10 mouse cellular contexts compared by ENCODE assay signal in the genomic region with DNA sequence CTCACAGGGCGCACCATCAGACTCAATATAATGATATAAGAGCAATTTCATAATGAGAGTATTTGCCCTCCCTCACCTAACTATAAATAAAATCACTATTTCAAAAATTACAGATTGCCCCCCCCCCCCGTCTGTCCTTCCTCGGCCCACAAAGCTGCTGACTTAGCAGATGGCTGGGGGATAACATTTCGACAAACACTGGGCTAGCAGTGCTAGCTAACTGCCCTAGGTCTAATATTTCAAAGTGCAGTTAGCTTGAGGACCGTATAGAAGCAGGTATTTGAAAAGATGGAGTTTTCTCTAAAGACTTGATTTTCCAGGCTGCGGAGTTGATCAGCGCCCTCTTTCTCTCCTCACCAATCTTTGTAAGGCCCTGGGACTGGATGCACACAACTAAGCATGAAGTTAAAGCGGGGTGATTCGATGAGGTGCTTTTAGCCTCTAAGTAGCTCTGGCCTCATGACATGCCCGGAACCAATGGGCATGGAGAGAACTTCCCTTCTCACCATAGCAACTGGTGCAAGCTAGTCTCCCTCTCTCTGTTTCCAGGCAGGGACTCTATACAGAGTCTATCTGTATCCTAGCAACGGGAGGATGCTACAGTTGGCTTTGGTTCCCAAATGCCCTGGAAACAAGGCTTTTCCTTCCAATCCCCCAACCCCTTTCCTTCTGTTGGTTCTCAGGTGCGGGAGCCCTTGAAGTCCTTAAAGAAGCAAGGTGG.
DNase-seq lines count a peak whose midpoint lies in the region; ATAC-seq lines count a peak whose summit lies in the region.
"Had no signal": no experiment of that assay in that cellular context is flagged by ENCODE, and none has a peak within 500 bp of the region (broad histone marks: within the 10 kb centered on the region; RNA-seq: fewer than 3 reads in every experiment).

No protein-coding gene starts in this region.

- H3K4me3 ChIP-seq in forebrain, embryonic 13.5 days: no peak overlapping the region
- H3K4me3 ChIP-seq in midbrain, embryonic 16.5 days (ENCODE audit: low read depth, low read length): no peak overlapping the region
- H3K4me3 ChIP-seq: embryonic facial prominence, embryonic 12.5 days; limb, embryonic 15.5 days had no signal

- no peak overlapping the region for H3K27ac ChIP-seq in forebrain, embryonic 13.5 days
- H3K27ac ChIP-seq in midbrain, embryonic 16.5 days (ENCODE audit: low read length): peak overlapping the region; percentile 38
- H3K27ac ChIP-seq: embryonic facial prominence, embryonic 12.5 days; limb, embryonic 15.5 days had no signal

- peaks cover 33% of the 10 kb centered on the region for H3K4me1 ChIP-seq in forebrain, embryonic 13.5 days
- H3K4me1 ChIP-seq in midbrain, embryonic 16.5 days (ENCODE audit: control insufficient read depth, insufficient read depth, low read length): peaks cover 42% of the 10 kb centered on the region

- peak; percentile 60 for DNase-seq in R1 (ENCODE audit: low read depth, low spot score)
- peak; percentile 82 for DNase-seq in layer of hippocampus, adult 9-11 months
- DNase-seq in testis, postnatal 14 days (ENCODE audit: low spot score): no peak
- DNase-seq in heart, postnatal 25 days (ENCODE audit: low spot score): no peak
- DNase-seq in thymus, postnatal 10 days (ENCODE audit: low spot score in 2 of 2): no peak
- no peak for DNase-seq in urinary bladder, postnatal 14 days (ENCODE audit: low spot score)

- no peak overlapping the region for H3K9ac ChIP-seq in forebrain, embryonic 13.5 days
- H3K9ac ChIP-seq in midbrain, embryonic 16.5 days (ENCODE audit: low read depth, low read length): no peak overlapping the region
- H3K9ac ChIP-seq: embryonic facial prominence, embryonic 12.5 days; limb, embryonic 15.5 days had no signal

- 54% methylated on average over 12 of the region's 12 CpGs for WGBS in forebrain, embryonic 13.5 days
- 38% methylated on average over 12 of the region's 12 CpGs for WGBS in midbrain, embryonic 16.5 days

- no peak overlapping the region for H3K4me2 ChIP-seq in forebrain, embryonic 13.5 days
- peak overlapping the region; percentile 27; the same call in 1 of the 2 replicates for H3K4me2 ChIP-seq in midbrain, embryonic 16.5 days (ENCODE audit: low read length)
- H3K4me2 ChIP-seq: embryonic facial prominence, embryonic 12.5 days; limb, embryonic 15.5 days had no signal

- peak; percentile 75 for ATAC-seq in forebrain, embryonic 13.5 days
- peak; percentile 92 for ATAC-seq in midbrain, embryonic 16.5 days

- intact Hi-C loops in heart, postnatal 25 days (cut with DNase I): loop anchor here (1.0 to 5.0 kb wide), 4 partner anchors 132 to 385 kb away; partner anchors contain the start of gene 2210016F16Rik

- no peaks in the 10 kb centered on the region for H3K9me3 ChIP-seq in forebrain, embryonic 13.5 days (replicated peaks)
- no peaks in the 10 kb centered on the region for H3K9me3 ChIP-seq in midbrain, embryonic 16.5 days (replicated peaks; ENCODE audit: control insufficient read depth, low read length, poor library complexity, severe bottlenecking)
- H3K9me3 ChIP-seq: embryonic facial prominence, embryonic 12.5 days; limb, embryonic 15.5 days had no signal

- no peaks in the 10 kb centered on the region for H3K36me3 ChIP-seq in forebrain, embryonic 13.5 days (ENCODE audit: poor library complexity, severe bottlenecking)
- no peaks in the 10 kb centered on the region for H3K36me3 ChIP-seq in midbrain, embryonic 16.5 days (ENCODE audit: control insufficient read depth, insufficient read depth, low read length)
- H3K36me3 ChIP-seq: embryonic facial prominence, embryonic 12.5 days; limb, embryonic 15.5 days had no signal

- H3K27me3 ChIP-seq in forebrain, embryonic 13.5 days: no peaks in the 10 kb centered on the region
- H3K27me3 ChIP-seq in midbrain, embryonic 16.5 days (ENCODE audit: control insufficient read depth, insufficient read depth, low read depth, low read length): no peaks in the 10 kb centered on the region
- H3K27me3 ChIP-seq: embryonic facial prominence, embryonic 12.5 days; limb, embryonic 15.5 days had no signal

Comparison
In these comparisons a context has a peak if more than half of its experiments do, and no peak if none do; other contexts are left out.
1. DNase-seq: peak in R1 (single experiment) and layer of hippocampus, adult 9-11 months (single experiment); none in testis, postnatal 14 days (single experiment), heart, postnatal 25 days (single experiment), thymus, postnatal 10 days (0 of 2) and urinary bladder, postnatal 14 days (single experiment).